Mouse (Mus musculus) forebrain, embryonic 14.5 days (tissue): ENCODE results near the gene Hmx2. TPM values are rescaled to one million over a fixed set of nuclear protein-coding genes. Genes with fewer than 3 reads are reported as not detected.

ENCODE experiments used
- ATAC-seq: fragments of 200-750 bp; cut with Nextera tagmentation; 2 replicates; pipeline ENCODE4 v1.8.0; 2017; ENCODE audit warnings: mild to moderate bottlenecking, moderate library complexity
- DNase-seq: peaks from one replicate; pipeline ENCODE4 v3.0.0-alpha.2; 2015; ENCODE audit warnings: low spot score
- H3K27ac ChIP-seq: fragments of 300-500 bp; sonication (generic); 2 replicates; pipeline ENCODE4 v1.5.1; 2014; ENCODE audit warnings: low read depth, mild to moderate bottlenecking, control low read depth, low read length, moderate library complexity
- H3K27me3 ChIP-seq: fragments of 300-500 bp; sonication (generic); replicated peaks from 2 replicates; pipeline ENCODE4 v1.6.1; 2014; ENCODE audit warnings: low read length, control low read depth, mixed read lengths; ENCODE audit not compliant: control insufficient read depth, insufficient read depth
- H3K36me3 ChIP-seq: fragments of 300-500 bp; sonication (generic); 2 replicates; pipeline ENCODE4 v1.6.1; 2014; ENCODE audit warnings: low read length, control low read depth; ENCODE audit not compliant: control insufficient read depth, insufficient read depth
- H3K4me1 ChIP-seq: fragments of 300-500 bp; sonication (generic); 2 replicates; pipeline ENCODE4 v1.6.1; 2014; ENCODE audit warnings: antibody characterized with exemption, low read length, control low read depth; ENCODE audit not compliant: control insufficient read depth, insufficient read depth
- H3K4me2 ChIP-seq: fragments of 300-500 bp; sonication (generic); 2 replicates; pipeline ENCODE4 v1.6.1; 2014; ENCODE audit warnings: mild to moderate bottlenecking, control low read depth, low read length
- H3K4me3 ChIP-seq: fragments of 300-500 bp; sonication (generic); 2 replicates; pipeline ENCODE4 v1.5.1; 2014; ENCODE audit warnings: low read depth, low read length, control low read depth
- H3K9ac ChIP-seq: fragments of 300-500 bp; sonication (generic); 2 replicates; pipeline ENCODE4 v1.6.1; 2014; ENCODE audit warnings: mild to moderate bottlenecking, low read length, control low read depth, moderate library complexity
- H3K9me3 ChIP-seq: fragments of 300-500 bp; sonication (generic); replicated peaks from 2 replicates; pipeline ENCODE4 v1.6.1; 2016; ENCODE audit warnings: low read length, control low read depth, mixed read lengths; ENCODE audit not compliant: control insufficient read depth
- WGBS: fragments of 180-500 bp; shearing (Covaris S2); extraction: QIAGEN DNeasy Blood & Tissue Kit; methylation state at CpG from one replicate; pipeline ENCODE4 v1.1.7; 2014; 5-methylcytosine and 5-hydroxymethylcytosine counted together
- polyA plus RNA-seq: library from polyadenylated mRNA; unstranded; fragments of >200 nt; fragmentation: Nextera tagmentation; extraction: Ambion mirVana; gene quantifications from 2 replicates; pipeline ENCODE4 v1.2.1, GENCODE M21; 2014

Hmx2 gene
- polyA plus RNA-seq, 1 experiment from 2014 or later: 1.1 TPM

DNA sequence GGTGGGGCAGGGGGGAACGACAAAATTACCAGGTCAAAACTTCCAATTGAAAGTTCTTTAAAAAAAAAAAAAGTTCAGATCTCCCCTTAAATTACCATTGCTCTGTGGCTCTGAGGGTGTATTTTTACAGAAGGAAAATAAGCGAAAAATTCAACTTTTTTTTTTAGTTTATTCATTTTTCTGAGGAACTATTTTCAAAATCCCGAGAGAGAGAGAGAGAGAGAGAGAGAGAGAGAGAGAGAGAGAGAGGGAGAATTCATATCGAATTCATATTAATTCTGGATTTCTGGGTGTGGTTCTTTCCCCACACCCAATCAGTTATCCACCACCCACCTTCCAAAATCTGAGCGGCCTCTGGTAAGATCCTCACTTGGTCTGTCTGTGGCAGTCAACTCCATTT lies 3.7 kb upstream of the Hmx2 start:
- ATAC-seq (no peak), DNase-seq (no peak)
- 2% methylated on average over 5 of the region's 5 CpGs for WGBS
- H3K4me3 ChIP-seq: no peak overlapping the region
- no peaks in the 10 kb centered on the region for H3K9me3 ChIP-seq
- H3K4me2 ChIP-seq: no peak overlapping the region
- H3K4me1 ChIP-seq: peaks cover 6% of the 10 kb centered on the region; the same call in 1 of the 2 replicates
- no peaks in the 10 kb centered on the region for H3K36me3 ChIP-seq
- no peak overlapping the region for H3K9ac ChIP-seq
- peaks cover 96% of the 10 kb centered on the region for H3K27me3 ChIP-seq
- H3K27ac ChIP-seq: no peak overlapping the region

DNA sequence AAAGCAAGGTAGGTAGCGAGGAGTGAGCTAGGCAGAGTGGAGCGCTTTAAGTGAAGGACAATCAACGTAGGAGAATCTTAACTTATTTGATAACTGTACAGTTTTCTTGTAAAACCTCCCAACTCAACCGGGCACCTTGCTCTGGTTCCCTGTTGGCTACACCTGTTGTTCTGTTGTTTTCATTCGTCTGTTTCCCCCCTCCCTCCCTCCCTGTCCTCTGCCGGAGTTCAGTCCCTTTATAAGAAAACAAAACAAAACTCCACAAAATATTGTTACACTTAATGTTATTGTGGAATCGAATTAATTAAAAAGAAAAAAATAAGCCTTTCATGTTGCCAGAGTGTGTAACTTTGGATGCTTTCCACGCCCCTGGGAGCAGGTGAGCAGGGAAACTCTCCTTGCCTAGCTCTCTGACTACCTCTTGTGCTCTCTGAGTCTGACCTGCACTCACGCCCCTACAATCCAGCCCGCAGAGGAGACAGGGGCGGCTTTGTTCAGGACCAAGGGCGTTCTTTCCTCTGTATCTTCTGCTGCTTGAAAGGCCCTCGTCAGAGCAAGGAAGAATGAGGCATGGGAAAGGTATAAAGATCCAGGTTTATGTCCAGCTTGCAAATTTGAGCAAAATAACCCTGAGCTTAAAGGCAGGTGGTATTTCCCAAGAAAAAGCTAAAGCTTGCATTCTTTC lies 2.7 kb upstream of the Hmx2 start:
- ATAC-seq: no peak
- H3K9me3 ChIP-seq: no peaks in the 10 kb centered on the region
- no peak overlapping the region for H3K4me3 ChIP-seq
- H3K36me3 ChIP-seq: no peaks in the 10 kb centered on the region
- no peak overlapping the region for H3K4me2 ChIP-seq
- 0% methylated on average over 13 of the region's 13 CpGs for WGBS
- no peak for DNase-seq
- H3K9ac ChIP-seq: no peak overlapping the region
- peaks cover 97% of the 10 kb centered on the region for H3K27me3 ChIP-seq
- peaks cover 6% of the 10 kb centered on the region; the same call in 1 of the 2 replicates for H3K4me1 ChIP-seq
- H3K27ac ChIP-seq: no peak overlapping the region

DNA sequence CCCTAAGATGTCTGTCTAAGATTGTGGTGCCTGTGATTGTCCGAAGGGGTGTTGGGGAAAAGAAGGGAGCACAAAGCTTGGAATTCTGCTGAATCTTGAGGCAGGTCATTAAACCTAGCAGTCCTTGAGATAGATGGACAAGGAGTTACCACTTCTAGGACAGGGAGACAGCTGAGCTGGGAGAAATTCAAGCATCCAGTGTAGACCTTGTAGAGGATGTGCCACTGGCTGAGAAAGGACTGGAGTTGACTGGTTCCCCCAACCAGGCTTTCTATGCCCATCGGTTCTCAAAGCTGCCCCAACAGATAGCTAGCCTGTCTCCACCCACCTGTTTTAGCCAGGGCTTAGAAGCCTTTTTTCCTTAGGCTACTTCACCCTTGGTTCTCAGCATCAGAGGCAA lies 2.1 kb upstream of the Hmx2 start:
- H3K27ac ChIP-seq: no peak overlapping the region
- H3K27me3 ChIP-seq: peaks cover 97% of the 10 kb centered on the region
- H3K9ac ChIP-seq: no peak overlapping the region
- no peak overlapping the region for H3K4me3 ChIP-seq
- H3K9me3 ChIP-seq: no peaks in the 10 kb centered on the region
- H3K4me1 ChIP-seq: peaks cover 6% of the 10 kb centered on the region; the same call in 1 of the 2 replicates
- DNase-seq (no peak), ATAC-seq (no peak)
- H3K4me2 ChIP-seq: no peak overlapping the region
- H3K36me3 ChIP-seq: no peaks in the 10 kb centered on the region
- WGBS: 0% methylated on average over 2 of the region's 2 CpGs

DNA sequence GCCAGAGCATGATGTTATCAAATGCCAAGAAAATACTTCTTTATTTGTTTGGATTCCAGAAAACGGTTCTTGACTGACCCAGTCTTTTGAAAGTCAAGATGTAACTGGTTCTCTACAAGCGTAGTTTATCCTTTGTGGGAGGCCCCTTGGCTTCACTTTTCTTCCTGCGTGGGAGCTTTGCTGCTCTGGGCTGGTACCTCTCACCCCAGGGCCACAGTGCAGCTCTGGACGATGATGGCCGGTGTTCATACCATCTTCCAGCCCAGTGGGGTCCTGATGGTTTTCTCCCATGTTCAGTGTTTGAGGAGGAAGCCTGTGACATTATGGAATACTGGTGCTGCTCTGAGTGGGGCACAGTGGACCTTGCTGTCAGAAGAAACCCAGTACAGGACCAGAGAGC lies 1.1 kb upstream of the Hmx2 start:
- ATAC-seq: no peak
- peaks cover 97% of the 10 kb centered on the region for H3K27me3 ChIP-seq
- H3K9ac ChIP-seq: no peak overlapping the region
- H3K9me3 ChIP-seq: no peaks in the 10 kb centered on the region
- H3K4me2 ChIP-seq: no peak overlapping the region
- peaks cover 6% of the 10 kb centered on the region; the same call in 1 of the 2 replicates for H3K4me1 ChIP-seq
- no peak overlapping the region for H3K27ac ChIP-seq
- no peaks in the 10 kb centered on the region for H3K36me3 ChIP-seq
- no peak overlapping the region for H3K4me3 ChIP-seq
- no peak for DNase-seq
- WGBS: 2% methylated on average over 5 of the region's 5 CpGs

DNA sequence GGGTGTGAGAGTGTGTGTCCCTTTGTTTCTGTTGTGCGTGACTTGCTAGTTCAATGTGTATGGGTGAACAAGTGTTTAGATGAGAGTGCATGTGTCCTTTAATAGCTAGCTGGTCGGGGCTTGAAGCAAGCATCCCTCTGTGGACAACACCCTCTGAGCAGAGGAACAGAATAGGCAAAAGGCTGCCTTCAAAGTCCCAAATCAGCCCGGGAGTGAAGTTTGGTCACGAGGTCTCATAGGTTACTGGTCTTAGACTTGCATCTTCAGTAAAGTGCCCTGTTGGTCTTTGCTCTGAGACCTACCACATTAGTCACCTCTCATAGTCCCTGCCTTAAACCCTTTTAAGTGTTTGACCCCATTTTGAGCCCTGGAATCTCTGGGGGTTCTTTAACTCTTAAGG lies 2.9 kb downstream of the Hmx2 start:
- Histone ChIP-seq H3K27ac (no peak overlapping the region), H3K4me2 (no peak overlapping the region), H3K9me3 (no peaks in the 10 kb centered on the region), H3K36me3 (no peaks in the 10 kb centered on the region), H3K4me3 (no peak overlapping the region), H3K27me3 (peaks cover 96% of the 10 kb centered on the region), H3K4me1 (no peaks in the 10 kb centered on the region), H3K9ac (no peak overlapping the region)
- DNase-seq (no peak), ATAC-seq (no peak)
- under 1% methylated on average over 4 of the region's 4 CpGs for WGBS

DNA sequence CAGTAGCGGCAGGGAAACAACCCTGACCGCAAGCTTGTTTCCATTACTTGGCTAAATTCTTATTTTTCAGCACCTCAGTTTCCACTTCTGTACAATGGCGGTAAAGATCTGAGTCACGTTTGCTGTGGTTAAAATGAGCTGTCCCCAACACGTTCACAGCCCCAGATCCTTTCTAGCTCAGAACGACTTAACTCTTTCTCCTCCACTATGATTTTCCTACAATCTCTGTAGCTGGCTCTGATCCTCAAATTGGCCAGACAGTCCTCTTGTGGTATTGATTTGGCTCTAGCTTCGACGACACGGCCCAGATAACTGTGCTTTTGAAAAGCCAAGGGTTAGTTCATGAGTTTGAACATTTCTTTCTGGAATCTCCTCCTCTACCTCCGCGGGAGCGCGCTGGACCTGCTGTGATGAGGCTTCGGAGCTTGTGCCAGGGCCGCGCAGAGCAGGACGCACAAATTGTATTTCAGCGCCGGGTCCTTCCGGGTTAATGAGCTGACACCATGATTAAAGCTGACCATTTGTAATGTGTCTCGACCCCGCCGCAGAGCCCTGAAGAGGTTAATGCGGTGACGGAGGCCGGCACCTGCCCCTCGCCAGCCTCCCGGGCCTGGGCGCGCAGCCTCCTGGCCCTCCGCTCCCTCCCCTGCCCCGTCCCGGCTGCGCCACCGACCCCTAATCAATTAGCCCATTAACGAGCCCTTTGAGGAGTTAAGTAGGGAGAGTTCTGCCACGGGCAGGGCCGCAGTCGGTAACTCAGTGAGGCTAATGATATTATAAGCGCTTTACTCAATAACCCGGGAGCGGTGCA lies 3.6 kb downstream of the Hmx2 start:
- no peaks in the 10 kb centered on the region for H3K36me3 ChIP-seq
- no peak for DNase-seq

DNA sequence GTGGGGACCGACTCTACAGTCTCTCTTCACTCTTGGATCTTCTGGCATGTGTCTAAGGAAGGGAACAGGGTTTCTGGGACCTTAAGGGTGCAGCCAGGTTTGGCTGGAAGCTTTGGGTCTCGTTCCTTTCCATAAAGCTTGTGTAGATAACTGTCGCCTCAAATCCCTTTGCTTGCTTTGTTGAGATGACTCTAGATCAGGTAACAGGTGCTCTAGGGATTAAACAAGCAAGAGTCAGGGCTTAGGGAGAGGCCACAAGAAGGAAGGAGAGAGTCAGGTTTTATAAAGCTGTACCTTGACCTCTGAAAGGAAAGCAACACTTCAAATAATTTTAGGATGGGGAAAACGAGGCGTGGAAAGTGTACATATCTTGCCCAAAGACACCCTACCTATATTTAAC lies 4.2 kb downstream of the Hmx2 start:
- H3K4me1 ChIP-seq: no peaks in the 10 kb centered on the region
- 3% methylated on average over 5 of the region's 5 CpGs for WGBS
- no peak overlapping the region for H3K9ac ChIP-seq
- ATAC-seq: no peak
- DNase-seq: no peak
- no peak overlapping the region for H3K4me3 ChIP-seq
- no peaks in the 10 kb centered on the region for H3K9me3 ChIP-seq
- peaks cover 96% of the 10 kb centered on the region for H3K27me3 ChIP-seq
- H3K27ac ChIP-seq: no peak overlapping the region
- H3K4me2 ChIP-seq: no peak overlapping the region
- no peaks in the 10 kb centered on the region for H3K36me3 ChIP-seq

More for the DNA sequence above, 3.6 kb downstream of the Hmx2 start:
- no peaks in the 10 kb centered on the region for H3K4me1 ChIP-seq
- no peak overlapping the region for H3K4me2 ChIP-seq
- no peak overlapping the region; the same call in 1 of the 2 replicates for H3K4me3 ChIP-seq
- H3K9ac ChIP-seq: no peak overlapping the region
- ATAC-seq: no peak
- under 1% methylated on average over 42 of the region's 42 CpGs for WGBS
- no peak overlapping the region for H3K27ac ChIP-seq
- H3K27me3 ChIP-seq: peaks cover 96% of the 10 kb centered on the region
- no peaks in the 10 kb centered on the region for H3K9me3 ChIP-seq

DNA sequence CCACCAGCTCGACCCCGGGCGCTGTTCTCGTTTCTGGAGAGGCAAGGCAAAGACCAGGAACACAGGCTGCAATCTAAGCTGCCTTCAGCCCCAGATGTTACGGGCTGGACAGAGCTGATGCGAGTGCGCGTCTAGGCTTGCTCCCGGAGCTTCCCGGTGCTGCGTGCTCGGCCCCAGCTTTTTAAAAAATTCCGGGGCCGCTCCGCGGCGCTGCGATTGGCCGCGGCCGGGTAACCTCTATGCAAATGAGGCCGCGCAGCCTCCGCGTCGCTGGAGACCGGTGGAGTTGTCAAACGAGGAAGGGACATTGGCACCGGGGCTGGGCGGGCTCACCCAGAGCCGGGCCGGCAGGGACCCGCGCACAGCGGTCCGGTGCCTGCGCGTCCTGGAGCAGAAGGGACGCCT lies 5.2 kb downstream of the Hmx2 start:
- H3K9me3 ChIP-seq: no peaks in the 10 kb centered on the region
- WGBS: under 1% methylated on average over 38 of the region's 39 CpGs
- H3K4me2 ChIP-seq: peak overlapping the region; percentile 40
- H3K36me3 ChIP-seq: no peaks in the 10 kb centered on the region
- H3K27me3 ChIP-seq: peaks cover 96% of the 10 kb centered on the region
- H3K4me3 ChIP-seq: peak overlapping the region; percentile 14
- no peak overlapping the region for H3K9ac ChIP-seq
- peak; percentile 55; the same call in 1 of the 2 replicates for ATAC-seq
- no peaks in the 10 kb centered on the region for H3K4me1 ChIP-seq
- DNase-seq: no peak
- H3K27ac ChIP-seq: no peak overlapping the region
